Mouse (Mus musculus) limb, embryonic 14.5 days (tissue): Measurements from ENCODE around the gene Ccdc6. TPM values are rescaled to one million over a fixed set of nuclear protein-coding genes. Genes with fewer than 3 reads are reported as not detected.

Experiments
- ATAC-seq: fragments of 200-750 bp; cut with Nextera tagmentation; 2 replicates; pipeline ENCODE4 v1.8.0; 2017; ENCODE audit warnings: low read depth, moderate number of reproducible peaks, moderate TSS enrichment; ENCODE audit not compliant: low FRiP score
- DNase-seq: peaks from one replicate; pipeline ENCODE4 v3.0.0-alpha.2; 2015; ENCODE audit warnings: low spot score
- H3K27ac ChIP-seq: fragments of 300-500 bp; sonication (generic); replicated peaks from 2 replicates; pipeline ENCODE4 v1.5.1; 2014; ENCODE audit warnings: low read depth, mild to moderate bottlenecking, low read length, moderate library complexity, mixed read lengths
- H3K27me3 ChIP-seq: fragments of 300-500 bp; sonication (generic); 2 replicates; pipeline ENCODE4 v1.6.1; 2014; ENCODE audit warnings: low read length, mixed read lengths; ENCODE audit not compliant: control insufficient read depth, insufficient read depth
- H3K36me3 ChIP-seq: fragments of 300-500 bp; sonication (generic); 2 replicates; pipeline ENCODE4 v1.6.1; 2014; ENCODE audit warnings: mild to moderate bottlenecking, low read length, moderate library complexity, mixed read lengths; ENCODE audit not compliant: control insufficient read depth, insufficient read depth
- H3K4me1 ChIP-seq: fragments of 300-500 bp; sonication (generic); 2 replicates; pipeline ENCODE4 v1.6.1; 2014; ENCODE audit warnings: antibody characterized with exemption, low read length, mixed read lengths; ENCODE audit not compliant: control insufficient read depth, insufficient read depth
- H3K4me2 ChIP-seq: fragments of 300-500 bp; sonication (generic); replicated peaks from 2 replicates; pipeline ENCODE4 v1.6.1; 2014; ENCODE audit warnings: low read depth, mild to moderate bottlenecking, low read length, moderate library complexity; ENCODE audit not compliant: severe bottlenecking
- H3K4me3 ChIP-seq: fragments of 300-500 bp; sonication (generic); replicated peaks from 2 replicates; pipeline ENCODE4 v1.5.1; 2014; ENCODE audit warnings: low read length
- H3K9ac ChIP-seq: fragments of 300-500 bp; sonication (generic); 2 replicates; pipeline ENCODE4 v1.6.1; 2014; ENCODE audit warnings: mild to moderate bottlenecking, low read depth, low read length, moderate library complexity; ENCODE audit not compliant: severe bottlenecking
- H3K9me3 ChIP-seq: fragments of 300-500 bp; sonication (generic); 2 replicates; pipeline ENCODE4 v1.6.1; 2016; ENCODE audit warnings: low read length; ENCODE audit not compliant: control insufficient read depth
- POLR2A ChIP-seq: fragments of 200-500 bp; IDR thresholded peaks from 2 replicates; pipeline ENCODE4 v1.8.0; 2012; ENCODE audit warnings: inconsistent platforms, mild to moderate bottlenecking, moderate library complexity, borderline replicate concordance; ENCODE audit not compliant: insufficient read depth, insufficient read length; ENCODE audit errors: extremely low read depth
- WGBS: fragments of 180-500 bp; shearing (Covaris S2); extraction: QIAGEN DNeasy Blood & Tissue Kit; methylation state at CpG from one replicate; pipeline ENCODE4 v1.1.7; 2014; 5-methylcytosine and 5-hydroxymethylcytosine counted together
- polyA plus RNA-seq, 2 experiments: library from polyadenylated mRNA; depleted of rRNA in 1 of 2; stranded (reverse) in 1 of 2; unstranded in 1 of 2; fragments of >200 nt; fragmentation: Nextera tagmentation in 1 of 2; extraction: Ambion mirVana in 1 of 2; gene quantifications; 2 replicates each; pipeline versions ENCODE4 v1.2.1 to v1.2.3; 2012 to 2014

Ccdc6 gene
- polyA plus RNA-seq, 2 experiments = 23.1 to 29.6 TPM

- TF ChIP-seq POLR2A = no peak
- DNase-seq (no peak), ATAC-seq (no peak)
- no peak overlapping the region for H3K27ac ChIP-seq
- no peak overlapping the region for H3K4me2 ChIP-seq
- H3K9ac ChIP-seq = no peak overlapping the region
- H3K27me3 ChIP-seq = no peaks in the 10 kb centered on the region
- H3K4me3 ChIP-seq = no peak overlapping the region
- H3K9me3 ChIP-seq = no peaks in the 10 kb centered on the region
- H3K4me1 ChIP-seq = no peaks in the 10 kb centered on the region
- WGBS = 64% methylated on average over 6 of the region's 6 CpGs
- no peaks in the 10 kb centered on the region for H3K36me3 ChIP-seq
These were observed 128.8 kb downstream of the Ccdc6 start for GRCm38 (mm10) chr10:70225760-70226159.

- no peak for ATAC-seq
- Histone ChIP-seq H3K27ac (no peak overlapping the region), H3K4me3 (no peak overlapping the region), H3K9ac (no peak overlapping the region), H3K4me2 (no peak overlapping the region), H3K36me3 (no peaks in the 10 kb centered on the region), H3K9me3 (no peaks in the 10 kb centered on the region), H3K4me1 (no peaks in the 10 kb centered on the region), H3K27me3 (no peaks in the 10 kb centered on the region)
- no peak for TF ChIP-seq POLR2A
- no peak for DNase-seq
These were observed 129.7 kb downstream of the Ccdc6 start for GRCm38 (mm10) chr10:70226608-70227007.

GRCm38 (mm10) chr10:70230352-70230751 is 133.4 kb downstream of the Ccdc6 start:
- H3K9me3 ChIP-seq = no peaks in the 10 kb centered on the region

GRCm38 (mm10) chr10:70237936-70238335 is 141.0 kb downstream of the Ccdc6 start:
- WGBS = 62% methylated on average over 2 of the region's 2 CpGs
- no peaks in the 10 kb centered on the region for H3K27me3 ChIP-seq
- no peaks in the 10 kb centered on the region for H3K9me3 ChIP-seq

More at GRCm38 (mm10) chr10:70230352-70230751, 133.4 kb downstream of the Ccdc6 start:
- no peaks in the 10 kb centered on the region for H3K4me1 ChIP-seq
- no peak overlapping the region for H3K9ac ChIP-seq
- no peak overlapping the region for H3K4me2 ChIP-seq
- no peaks in the 10 kb centered on the region for H3K36me3 ChIP-seq
- DNase-seq = no peak
- H3K27me3 ChIP-seq = no peaks in the 10 kb centered on the region
- ATAC-seq = no peak
- no peak overlapping the region for H3K27ac ChIP-seq
- 79% methylated on average over 6 of the region's 6 CpGs for WGBS
- TF ChIP-seq POLR2A = no peak
- no peak overlapping the region for H3K4me3 ChIP-seq

More at GRCm38 (mm10) chr10:70237936-70238335, 141.0 kb downstream of the Ccdc6 start:
- no peak overlapping the region for H3K4me3 ChIP-seq
- no peak overlapping the region for H3K4me2 ChIP-seq
- TF ChIP-seq POLR2A = no peak
- H3K27ac ChIP-seq = no peak overlapping the region
- H3K9ac ChIP-seq = no peak overlapping the region
- no peaks in the 10 kb centered on the region for H3K4me1 ChIP-seq
- DNase-seq (no peak), ATAC-seq (no peak)
- H3K36me3 ChIP-seq = no peaks in the 10 kb centered on the region

Other genes with a start within 250 kb of the Ccdc6 start
- gene Mrln, start 107.5 kb downstream of the Ccdc6 start, polyA plus RNA-seq (2012; rRNA removed) = 34.8 and 37.7 TPM in 2 replicates
- gene Mrln, start 107.5 kb downstream of the Ccdc6 start, polyA plus RNA-seq (2014; fragmentation: Nextera tagmentation; extraction: Ambion mirVana) = 32.6 and 35.5 TPM in 2 replicates
- gene Slc16a9, start 148.0 kb downstream of the Ccdc6 start, polyA plus RNA-seq (2012; rRNA removed) = 2.9 and 3.3 TPM in 2 replicates
- 1.6 and 2.6 TPM in 2 replicates for gene Slc16a9, start 148.0 kb downstream of the Ccdc6 start, polyA plus RNA-seq (2014; fragmentation: Nextera tagmentation; extraction: Ambion mirVana)